Mouse (Mus musculus) thymus, postnatal 4 days (tissue): ENCODE data around the gene Hsd17b1.
A peak's percentile ranks its signal among the peaks of the same experiment; 100 is the strongest.

Experiments used
- DNase-seq: peaks from one replicate; pipeline ENCODE4 v3.0.0; 2021

Gene Hsd17b1

DNA sequence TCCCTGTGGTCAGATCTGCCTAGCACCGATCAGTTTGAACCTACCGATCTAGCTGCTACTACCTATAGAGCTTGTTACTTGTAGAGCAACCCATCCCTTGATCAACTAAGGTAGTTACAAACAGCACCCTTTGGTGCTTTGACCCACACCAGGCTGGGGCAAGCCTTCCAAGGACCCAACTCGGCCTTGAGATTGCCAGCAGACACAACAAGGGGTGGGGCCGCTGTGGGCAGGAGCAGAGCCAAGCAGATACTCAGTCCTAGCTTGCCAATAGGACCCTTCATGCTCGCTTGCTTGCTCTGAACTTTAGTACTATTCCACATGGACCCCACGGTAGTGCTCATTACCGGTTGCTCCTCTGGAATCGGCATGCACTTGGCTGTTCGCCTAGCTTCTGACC is at the start of gene Hsd17b1:
Gene Hsd17b1 (plus strand): TSS at position 291 of the 400 bp plus-strand sequence.
- DNase-seq: no peak

GRCm38 (mm10) chr11:101029320-101029719 is 48.9 kb upstream of the Hsd17b1 start:
- DNase-seq: no peak

DNA sequence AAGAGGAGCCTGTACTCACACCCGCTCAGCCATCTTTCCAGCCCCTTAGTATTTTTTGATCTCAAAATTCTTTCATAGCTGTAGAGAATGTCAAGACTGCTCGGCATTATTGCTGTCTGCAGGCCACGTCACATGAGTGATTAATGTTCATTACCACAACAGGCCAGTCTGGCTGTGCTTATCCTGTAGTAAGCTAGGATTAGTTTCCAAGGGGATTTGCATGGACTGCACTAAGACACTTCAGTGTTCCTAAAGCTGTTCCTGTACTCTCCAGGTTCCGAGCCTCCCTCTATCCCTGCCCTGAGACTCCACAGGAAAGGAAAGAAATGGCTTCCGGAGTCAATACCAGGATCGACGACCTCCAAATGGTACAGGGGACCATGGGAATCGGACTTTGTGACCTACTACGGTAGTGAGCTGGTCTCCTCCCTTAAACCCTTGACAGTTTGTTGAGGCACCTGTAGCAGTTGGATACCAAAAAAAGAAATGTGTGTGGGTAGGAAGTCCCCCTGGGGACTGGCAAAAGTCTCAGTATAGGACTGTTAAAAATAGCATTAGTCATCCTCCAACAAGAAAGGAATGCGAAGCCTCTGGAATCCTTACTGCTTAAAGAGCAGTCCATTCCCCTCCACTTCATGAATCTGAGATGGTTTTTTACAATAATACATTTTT is 47.9 kb upstream of the Hsd17b1 start:
- DNase-seq: no peak

GRCm38 (mm10) chr11:101030808-101031156 is 47.4 kb upstream of the Hsd17b1 start:
- no peak for DNase-seq

DNA sequence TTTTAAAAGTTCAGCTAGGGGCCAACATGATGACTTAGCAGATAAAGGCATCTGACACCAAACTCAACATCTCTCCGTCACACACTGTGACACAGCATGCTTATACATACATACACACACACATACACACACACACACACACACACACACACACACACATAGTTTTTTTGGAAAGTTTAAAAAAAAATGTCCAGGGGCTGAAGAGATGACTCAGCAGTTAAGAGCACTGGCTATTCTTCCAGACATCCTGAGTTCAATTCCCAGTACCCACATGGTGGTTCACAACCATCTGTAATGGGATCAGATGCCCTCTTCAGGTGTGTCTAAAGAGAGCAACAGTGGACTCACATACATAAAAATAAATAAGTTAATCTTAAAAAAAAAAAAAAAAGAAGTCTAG is 46.7 kb upstream of the Hsd17b1 start:
- DNase-seq: no peak

DNA sequence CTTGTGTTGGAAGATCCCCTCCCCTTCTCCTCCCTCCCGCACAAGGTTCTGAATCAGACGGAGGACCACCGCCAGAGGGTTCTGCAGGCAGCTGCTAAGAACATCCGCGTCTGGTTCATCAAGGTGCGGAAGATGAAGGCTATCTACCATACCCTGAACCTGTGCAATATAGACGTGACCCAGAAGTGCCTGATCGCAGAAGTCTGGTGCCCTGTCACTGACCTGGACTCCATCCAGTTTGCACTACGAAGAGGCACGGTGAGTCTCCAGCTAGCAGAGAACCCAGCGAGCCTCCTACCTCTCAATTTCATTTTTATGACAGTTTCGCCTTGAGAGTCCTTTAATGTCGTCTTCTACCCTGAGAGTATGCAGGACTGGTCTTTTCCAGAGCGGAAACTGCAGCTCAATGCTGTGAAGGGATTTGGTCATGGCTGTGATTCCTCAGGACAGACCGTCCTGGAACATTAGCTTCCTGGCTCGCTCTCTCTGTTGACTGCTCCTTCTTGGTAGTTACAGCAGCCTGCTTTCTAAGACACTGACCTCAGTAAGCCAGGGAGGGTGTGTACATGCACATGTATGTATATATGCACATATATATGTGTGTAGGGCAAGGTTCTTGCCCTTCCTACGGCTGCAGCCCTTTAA is 44.2 kb upstream of the Hsd17b1 start:
- DNase-seq: no peak

DNA sequence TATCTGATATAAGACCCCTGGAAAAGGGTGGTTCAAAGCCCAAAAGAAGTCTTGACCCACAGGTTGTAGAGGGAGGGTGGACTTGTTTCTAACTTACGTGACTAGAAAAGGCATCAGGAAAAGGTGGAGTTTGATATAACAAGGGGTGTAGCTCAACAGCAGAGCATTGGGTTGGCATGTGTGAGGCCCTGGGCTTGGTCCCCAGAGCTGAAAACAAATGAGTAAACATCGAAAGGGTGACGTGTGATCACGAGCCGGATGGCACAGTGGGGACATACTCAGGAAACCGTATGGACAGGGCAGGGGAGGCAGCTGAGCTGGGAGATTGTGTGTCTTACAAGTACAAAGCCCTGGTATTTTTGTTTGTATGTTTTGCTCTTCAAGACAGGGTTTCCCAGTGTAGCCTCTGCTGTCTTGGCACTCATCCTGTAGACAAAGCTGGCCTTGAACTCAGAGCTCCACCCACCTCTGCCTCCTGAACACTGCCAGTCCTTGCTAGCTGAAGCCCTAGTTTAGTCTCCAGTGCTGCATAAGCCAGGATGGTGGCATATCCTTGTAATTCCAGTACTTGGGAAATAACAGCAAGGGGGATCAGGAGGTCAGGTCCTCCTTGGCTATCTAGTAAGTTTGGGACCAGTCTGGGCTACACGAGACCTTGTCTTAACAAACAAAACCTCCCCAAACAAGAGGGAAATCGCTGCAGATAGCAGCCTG is 43.4 kb upstream of the Hsd17b1 start:
- no peak for DNase-seq

GRCm38 (mm10) chr11:101035328-101035695 is 42.9 kb upstream of the Hsd17b1 start:
- no peak for DNase-seq

- DNase-seq: no peak
Measured at GRCm38 (mm10) chr11:101037795-101038194, 40.4 kb upstream of the Hsd17b1 start.

- peak; percentile 51 for DNase-seq
Measured at GRCm38 (mm10) chr11:101045826-101046225, 32.4 kb upstream of the Hsd17b1 start.

DNA sequence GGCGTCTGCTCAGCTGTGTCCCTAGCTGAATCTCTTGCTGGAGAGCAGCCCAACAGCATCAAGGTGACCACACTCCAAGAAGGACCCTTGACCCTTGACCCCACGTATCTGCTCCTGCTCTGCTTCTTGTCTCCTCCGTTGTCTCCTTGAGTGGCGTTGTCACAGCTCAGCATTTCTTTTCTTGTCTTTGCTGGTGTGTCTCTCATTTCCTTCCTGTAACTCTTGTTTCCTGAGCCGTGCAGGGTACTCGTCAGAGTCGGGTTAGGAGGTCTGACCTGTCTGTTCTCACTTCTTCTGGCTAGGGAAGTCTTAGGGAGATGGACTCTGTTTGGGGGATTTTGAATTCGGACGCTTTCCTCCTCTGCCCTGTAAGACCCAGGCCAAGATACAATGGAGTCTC is 31.8 kb upstream of the Hsd17b1 start:
- DNase-seq: peak; percentile 56

- peak; percentile 36 for DNase-seq
Measured at GRCm38 (mm10) chr11:101047502-101047901, 30.7 kb upstream of the Hsd17b1 start.

- DNase-seq: no peak
Measured at GRCm38 (mm10) chr11:101050359-101050758, 27.9 kb upstream of the Hsd17b1 start.

- no peak for DNase-seq
Measured at GRCm38 (mm10) chr11:101051051-101051493, 27.1 kb upstream of the Hsd17b1 start.

DNA sequence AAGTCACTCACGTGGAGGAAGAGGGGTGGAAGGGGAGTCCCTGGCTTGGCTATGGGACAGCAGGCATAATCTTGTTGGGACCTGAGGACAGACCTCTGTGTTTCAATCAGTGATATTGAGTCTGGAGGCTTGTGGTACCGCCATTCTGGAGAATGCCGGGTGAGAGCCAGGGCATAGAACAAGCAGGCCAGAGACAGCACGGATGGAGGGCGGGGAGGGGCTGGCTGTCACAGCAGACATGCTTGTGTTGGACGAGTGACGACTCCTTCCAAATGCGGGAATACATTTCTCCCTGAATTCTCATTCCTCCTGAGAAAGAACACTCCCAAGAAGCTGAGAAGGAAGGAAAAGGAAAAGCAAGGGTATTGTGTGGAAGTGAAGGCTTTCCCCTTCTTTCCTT is 26.6 kb upstream of the Hsd17b1 start:
- DNase-seq: no peak

DNA sequence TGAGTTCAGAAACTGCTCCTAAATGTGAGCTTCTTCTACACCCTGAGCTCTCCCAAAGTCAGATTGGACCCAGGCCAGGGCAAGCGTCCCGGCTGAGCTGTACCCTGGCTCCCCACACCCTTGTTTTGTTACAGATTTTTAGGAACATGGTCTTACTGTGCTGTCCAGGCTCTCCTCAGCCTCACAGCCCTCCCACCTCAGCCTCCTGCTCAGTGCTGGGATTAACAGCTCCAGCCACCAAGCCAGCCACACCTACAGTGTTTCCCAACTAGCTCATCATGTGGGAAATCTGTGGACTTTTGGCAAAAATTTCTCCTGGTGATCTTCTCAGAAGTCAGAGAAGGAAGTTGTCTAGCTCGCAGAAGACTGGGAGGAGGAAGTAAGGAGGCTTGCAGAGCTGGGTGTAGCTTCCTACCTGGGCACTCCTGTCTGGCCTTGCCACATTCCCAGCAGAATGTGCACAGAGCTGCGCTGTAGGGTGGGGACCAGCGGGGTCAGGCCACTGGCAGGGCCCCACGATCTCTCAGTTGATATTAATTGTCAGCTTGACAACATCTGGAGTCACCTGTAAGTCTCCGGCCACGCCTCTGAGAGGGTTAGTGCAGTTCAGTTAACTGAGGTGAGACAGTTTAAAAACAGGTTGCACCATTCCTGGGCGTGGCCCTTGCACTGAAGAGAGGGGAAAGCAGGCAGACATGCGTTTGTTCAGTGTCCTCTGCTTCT is 25.3 kb upstream of the Hsd17b1 start:
- no peak for DNase-seq

- DNase-seq: peak; percentile 65
Measured at GRCm38 (mm10) chr11:101053974-101054373, 24.2 kb upstream of the Hsd17b1 start.

DNA sequence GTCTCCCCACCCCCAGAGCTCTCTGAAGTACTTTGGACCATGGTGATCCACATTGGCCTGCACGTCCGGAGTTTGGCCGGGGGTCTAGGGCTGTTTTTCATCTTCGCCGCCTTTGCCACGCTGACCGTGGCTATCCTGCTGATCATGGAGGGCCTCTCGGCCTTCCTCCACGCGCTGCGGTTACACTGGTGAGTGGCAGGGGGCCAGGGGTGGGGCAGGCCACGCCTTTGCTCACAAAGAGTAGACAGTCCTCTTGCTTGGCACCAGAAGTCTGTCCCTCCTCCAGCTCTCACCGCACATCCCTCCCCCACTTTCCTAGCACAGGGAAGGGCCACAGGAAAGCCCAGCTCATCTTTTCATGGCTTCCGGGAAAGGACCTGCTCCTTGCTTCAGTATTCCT is 22.8 kb upstream of the Hsd17b1 start:
- no peak for DNase-seq

GRCm38 (mm10) chr11:101056885-101057284 is 21.3 kb upstream of the Hsd17b1 start:
- no peak for DNase-seq

DNA sequence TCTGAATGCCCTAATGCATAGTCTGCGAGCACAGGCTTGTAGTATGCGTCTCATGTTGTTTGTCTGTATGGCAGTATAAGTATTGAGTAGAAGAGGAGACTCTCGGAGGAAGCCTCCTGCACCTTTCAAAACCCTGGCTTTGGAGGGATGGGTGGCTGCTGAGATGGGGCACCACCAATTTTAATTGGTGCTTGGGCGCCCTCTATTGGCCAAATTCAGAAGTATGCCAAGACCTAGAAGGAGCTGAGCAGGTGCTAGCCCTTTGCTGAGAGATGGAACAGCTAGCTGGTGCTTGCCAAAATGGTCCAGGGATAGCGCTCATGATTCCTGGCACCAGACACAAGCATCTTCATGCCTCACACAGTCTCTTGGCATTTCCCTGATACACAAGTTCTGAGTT is 20.4 kb upstream of the Hsd17b1 start:
- DNase-seq: peak; percentile 96

GRCm38 (mm10) chr11:101058726-101059125 is 19.5 kb upstream of the Hsd17b1 start:
- peak; percentile 19 for DNase-seq

DNA sequence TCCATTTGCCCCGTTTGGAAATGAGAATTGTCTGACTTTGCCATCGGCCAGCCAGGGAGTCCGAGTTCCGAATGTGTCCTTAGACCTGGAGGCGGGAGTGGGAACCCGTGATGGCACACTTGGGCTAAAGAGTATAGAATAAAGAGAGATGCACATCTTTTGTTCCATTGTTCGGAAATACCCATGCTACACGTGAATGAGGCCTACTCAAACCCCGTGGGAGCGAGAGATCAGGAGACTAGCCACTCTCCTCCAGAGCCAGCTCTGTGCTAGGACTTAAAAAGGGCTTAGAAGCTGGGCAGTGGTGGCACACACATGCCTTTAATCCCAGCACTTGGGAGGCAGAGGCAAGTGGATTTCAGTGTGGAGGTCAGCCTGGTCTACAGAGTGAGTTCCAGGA is 18.7 kb upstream of the Hsd17b1 start:
- DNase-seq: no peak

- DNase-seq: peak; percentile 42
Measured at GRCm38 (mm10) chr11:101060126-101060525, 18.1 kb upstream of the Hsd17b1 start.

GRCm38 (mm10) chr11:101061049-101061448 is 17.2 kb upstream of the Hsd17b1 start:
- peak; percentile 18 for DNase-seq
